Mouse (Mus musculus): ENCODE data around the gene Kit. TPM values are rescaled to one million over a fixed set of nuclear protein-coding genes. Genes with fewer than 3 reads are reported as not detected.

Kit gene
- polyA plus RNA-seq, 1 experiment: 0.07 TPM

DNA sequence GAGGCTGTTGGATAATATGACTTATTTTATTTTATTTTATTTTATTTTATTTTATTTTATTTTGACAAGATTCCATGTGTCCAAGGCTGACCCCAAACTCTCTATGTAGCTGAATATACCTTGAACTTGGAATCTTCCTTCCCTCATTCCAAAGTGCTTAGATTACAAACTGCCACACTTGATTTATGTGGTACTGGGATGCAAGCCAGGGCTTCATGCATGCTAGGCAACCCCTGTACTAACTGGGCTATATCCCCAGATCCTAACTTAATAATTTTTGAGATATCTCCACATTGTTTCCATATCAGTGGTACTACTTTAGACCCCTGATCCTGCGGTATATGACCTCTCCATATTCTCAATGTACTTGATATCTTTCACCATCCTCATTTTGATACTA is 130.7 kb downstream of the Kit start:
- H3K4me1 ChIP-seq (ENCODE audit: control insufficient read depth): no peaks in the 10 kb centered on the region
- H3K4me3 ChIP-seq (replicated peaks): no peak overlapping the region
- H3K27me3 ChIP-seq (ENCODE audit: control insufficient read depth): no peaks in the 10 kb centered on the region
- H3K9me3 ChIP-seq (ENCODE audit: control insufficient read depth, low read length): no peaks in the 10 kb centered on the region
- no peaks in the 10 kb centered on the region for H3K36me3 ChIP-seq (ENCODE audit: control insufficient read depth)
- TF ChIP-seq GATA1 (IDR thresholded peaks at IDR 0.05; ENCODE audit: low read length): no peak
- TF ChIP-seq TAL1 (IDR thresholded peaks at IDR 0.05; ENCODE audit: low read length): no peak
